Mouse (Mus musculus): ENCODE measurements at regions not wholly inside any gene's neighbourhood (a gene's known extent, or its start where the extent isn't known, plus 50 kb on each side); places are given as distances from the start of the nearest gene placed in this dataset.

DNA sequence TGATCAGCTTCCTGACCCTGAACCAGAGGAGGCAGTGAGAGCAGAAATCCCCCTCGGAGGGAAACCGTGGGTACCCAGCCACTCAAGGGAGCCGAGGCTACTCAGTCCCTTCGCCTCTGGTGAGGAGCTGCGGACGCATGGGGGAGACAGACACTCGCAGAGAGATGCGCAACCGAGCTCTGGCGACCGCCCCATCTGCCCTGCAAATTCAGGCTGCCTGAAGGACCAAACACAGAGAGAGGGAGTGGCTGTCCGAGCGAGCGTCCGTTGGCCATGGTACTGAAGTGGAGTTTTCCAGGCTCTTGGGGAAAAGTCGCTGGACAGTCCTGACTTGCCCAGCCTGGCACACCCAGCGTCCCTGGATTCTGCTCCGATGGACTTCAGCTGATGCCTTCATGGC, 95.2 kb downstream of the Mrm1 start:
- DNase-seq (ENCODE audit: extremely low spot score in 1 of 2, low spot score in 2 of 2), result peak; percentile 18 to 29

GRCm38 (mm10) chr11:84722658-84723201, 96.6 kb downstream of the Mrm1 start:
- no peak for TF ChIP-seq CTCF (IDR thresholded peaks at IDR 0.05)
- Histone ChIP-seq H3K4me3 (no peak overlapping the region), H3K27ac (no peak overlapping the region)
- DNase-seq (ENCODE audit: extremely low spot score in 1 of 2, low spot score in 2 of 2), result no peak
- intact Hi-C loops (cut with DNase I), result no loop called here

More for the DNA sequence above, 95.2 kb downstream of the Mrm1 start:
- peak; percentile 42 for TF ChIP-seq CTCF (IDR thresholded peaks at IDR 0.05)
- no peak overlapping the region for H3K27ac ChIP-seq
- intact Hi-C loops (cut with DNase I), result loop anchor here (1.0 kb wide), 1 partner anchor 70 kb away; no protein-coding TSS in a partner anchor
- H3K4me3 ChIP-seq, result no peak overlapping the region

DNA sequence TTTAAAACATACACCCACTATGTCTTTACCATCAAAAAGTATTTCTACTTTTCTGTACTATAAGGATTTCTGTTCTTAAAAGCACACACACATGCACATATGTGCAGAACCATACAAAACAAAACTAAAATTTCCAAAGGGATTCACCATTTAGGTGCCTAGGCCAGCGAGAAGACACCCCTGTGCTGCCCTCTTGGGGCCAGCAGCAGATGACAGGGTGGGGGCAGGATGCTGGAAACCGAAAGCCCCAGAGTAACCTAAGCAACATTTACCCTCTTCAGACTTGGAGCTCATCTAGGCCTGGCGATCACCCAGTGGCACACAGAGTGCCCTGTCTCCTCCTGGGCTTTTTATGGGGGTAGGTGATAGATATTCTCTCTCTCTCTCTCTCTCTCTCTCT, 97.3 kb downstream of the Mrm1 start:
- DNase-seq (ENCODE audit: extremely low spot score in 1 of 2, low spot score in 2 of 2), result no peak
- intact Hi-C loops (cut with DNase I), result no loop called here
- no peak overlapping the region for H3K4me3 ChIP-seq
- no peak overlapping the region for H3K27ac ChIP-seq
- peak; percentile 55 for TF ChIP-seq CTCF (IDR thresholded peaks at IDR 0.05)

DNA sequence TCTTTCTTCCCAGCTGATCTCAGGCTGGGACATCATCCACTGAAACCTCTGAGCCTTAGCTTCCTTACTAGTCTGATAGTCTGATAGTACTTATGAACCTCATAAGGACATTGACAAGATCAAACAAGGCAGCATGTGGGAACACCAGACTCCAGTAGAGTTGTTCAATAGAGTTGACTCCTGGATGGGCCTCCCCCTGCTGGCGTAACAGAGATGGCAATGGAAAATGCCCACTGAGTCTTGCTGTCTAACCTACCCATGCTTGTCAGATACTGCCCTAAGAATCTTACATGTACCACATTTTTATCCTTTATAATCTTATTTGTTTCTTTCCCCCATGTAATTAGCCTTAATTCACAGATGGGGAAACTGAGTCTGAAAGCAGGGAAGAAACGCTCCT, 98.2 kb downstream of the Mrm1 start:
- Histone ChIP-seq H3K27ac (no peak overlapping the region), H3K4me3 (no peak overlapping the region)
- intact Hi-C loops (cut with DNase I), result no loop called here
- no peak for DNase-seq (ENCODE audit: extremely low spot score in 1 of 2, low spot score in 2 of 2)
- TF ChIP-seq CTCF (IDR thresholded peaks at IDR 0.05), result peak; percentile 32

DNA sequence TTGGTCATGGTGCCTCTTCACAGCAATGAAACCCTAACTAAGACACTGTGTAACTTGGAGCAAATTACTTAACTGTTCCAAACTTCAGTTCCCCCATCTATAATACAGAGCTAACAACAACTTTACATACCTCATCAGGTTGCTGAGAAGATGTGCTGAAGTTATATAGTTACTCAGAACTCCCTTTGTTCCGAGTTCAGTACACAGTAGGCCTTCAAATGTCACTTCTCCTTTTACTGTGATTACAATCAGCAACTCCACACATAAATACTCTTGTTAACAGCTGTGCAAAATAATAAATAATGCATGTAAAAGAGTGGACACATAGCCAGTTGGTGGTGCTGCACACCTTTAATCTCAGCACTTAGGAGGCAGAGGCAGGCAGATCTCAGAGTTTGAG, 99.5 kb downstream of the Mrm1 start:
- DNase-seq (ENCODE audit: extremely low spot score in 1 of 2, low spot score in 2 of 2), result no peak
- H3K4me3 ChIP-seq, result no peak overlapping the region
- intact Hi-C loops (cut with DNase I), result no loop called here
- TF ChIP-seq CTCF (IDR thresholded peaks at IDR 0.05), result no peak
- no peak overlapping the region for H3K27ac ChIP-seq

GRCm38 (mm10) chr11:84712731-84713130, 106.6 kb downstream of the Mrm1 start:
- intact Hi-C loops (cut with DNase I), result no loop called here
- Histone ChIP-seq H3K27ac (no peak overlapping the region), H3K4me3 (no peak overlapping the region)
- TF ChIP-seq CTCF (IDR thresholded peaks at IDR 0.05), result no peak
- no peak for DNase-seq (ENCODE audit: extremely low spot score in 1 of 2, low spot score in 2 of 2)

GRCm38 (mm10) chr11:84711886-84712285, 107.4 kb downstream of the Mrm1 start:
- H3K27ac ChIP-seq, result no peak overlapping the region
- no peak for DNase-seq (ENCODE audit: extremely low spot score in 1 of 2, low spot score in 2 of 2)
- no peak for TF ChIP-seq CTCF (IDR thresholded peaks at IDR 0.05)
- intact Hi-C loops (cut with DNase I), result no loop called here
- H3K4me3 ChIP-seq, result no peak overlapping the region

DNA sequence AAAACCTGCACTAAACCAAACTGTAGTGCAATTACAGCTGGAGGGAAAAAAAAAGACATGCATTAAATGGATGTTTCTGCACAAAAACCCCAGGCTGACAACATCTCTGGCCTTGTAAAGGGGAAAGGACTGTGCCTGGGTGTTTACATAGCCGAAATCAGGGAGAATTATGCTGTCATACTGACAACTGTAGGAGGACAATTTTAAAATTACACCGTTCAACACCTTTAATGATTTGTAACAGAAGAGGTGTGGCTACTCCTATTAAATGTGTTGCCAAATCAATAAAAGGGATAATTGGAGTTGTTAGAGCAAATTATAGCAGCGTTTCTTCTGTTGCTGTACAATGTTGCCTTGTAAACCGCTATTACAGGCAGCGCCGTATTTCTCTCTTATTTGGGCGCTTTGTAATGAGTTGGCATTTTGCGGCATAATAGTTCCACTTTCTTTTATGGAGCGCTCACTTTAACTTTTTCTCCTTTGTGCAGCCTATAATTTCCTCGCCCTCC, 111.0 kb downstream of the Mrm1 start:
- intact Hi-C loops (cut with DNase I), result no loop called here
- Histone ChIP-seq H3K27ac (no peak overlapping the region), H3K4me3 (no peak overlapping the region)
- no peak for DNase-seq (ENCODE audit: extremely low spot score in 1 of 2, low spot score in 2 of 2)
- no peak for TF ChIP-seq CTCF (IDR thresholded peaks at IDR 0.05)

DNA sequence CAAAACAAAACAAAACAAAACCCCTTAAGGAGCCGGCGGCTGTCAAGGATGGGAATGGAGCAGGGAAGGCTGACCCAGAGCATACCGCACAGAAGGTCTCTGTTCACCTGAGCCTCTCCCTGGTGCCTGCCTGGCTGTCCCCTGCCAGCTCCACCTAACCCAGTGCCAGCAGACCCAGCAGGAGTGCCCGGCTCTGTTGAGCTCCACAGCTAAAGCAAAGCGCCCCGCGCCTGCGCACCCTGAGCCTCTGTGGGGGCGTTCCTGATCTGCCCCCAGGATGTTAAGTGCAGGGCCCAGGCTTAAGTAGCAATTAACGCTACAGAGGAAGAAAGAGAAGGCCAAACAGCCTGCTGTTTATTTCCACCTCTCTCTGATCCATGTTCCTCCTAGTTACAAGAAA, 111.5 kb downstream of the Mrm1 start:
- Histone ChIP-seq H3K27ac (no peak overlapping the region), H3K4me3 (no peak overlapping the region)
- DNase-seq (ENCODE audit: extremely low spot score in 1 of 2, low spot score in 2 of 2), result peak in 1 of 2 experiments; percentile 20
- intact Hi-C loops (cut with DNase I), result no loop called here
- no peak for TF ChIP-seq CTCF (IDR thresholded peaks at IDR 0.05)

DNA sequence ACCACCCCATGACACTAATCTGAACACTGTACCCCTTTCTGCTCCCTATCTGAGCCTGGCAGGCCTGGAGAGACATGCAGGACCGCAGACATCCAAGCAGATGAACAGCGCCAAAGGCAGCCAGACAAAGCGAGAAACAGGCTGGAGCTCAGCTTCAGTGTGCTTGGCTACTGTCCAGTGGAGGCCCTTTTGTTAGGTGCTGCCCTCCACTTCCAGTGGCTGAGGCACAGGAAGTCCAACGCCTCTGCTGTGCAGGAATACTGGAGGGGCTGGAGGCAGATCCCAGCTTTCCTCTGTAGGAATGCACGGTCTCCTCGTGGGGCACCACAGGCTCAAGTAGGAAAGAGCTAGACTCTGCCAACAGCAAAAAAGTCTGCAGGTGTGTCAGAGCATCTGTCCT, 112.6 kb downstream of the Mrm1 start:
- Histone ChIP-seq H3K27ac (no peak overlapping the region), H3K4me3 (no peak overlapping the region)
- TF ChIP-seq CTCF (IDR thresholded peaks at IDR 0.05), result no peak
- intact Hi-C loops (cut with DNase I), result no loop called here
- no peak for DNase-seq (ENCODE audit: extremely low spot score in 1 of 2, low spot score in 2 of 2)

- no peak for TF ChIP-seq CTCF (IDR thresholded peaks at IDR 0.05)
- intact Hi-C loops (cut with DNase I), result no loop called here
- Histone ChIP-seq H3K27ac (no peak overlapping the region), H3K4me3 (no peak overlapping the region)
- DNase-seq (ENCODE audit: extremely low spot score in 1 of 2, low spot score in 2 of 2), result no peak
Observed at GRCm38 (mm10) chr11:84701319-84702175, 117.8 kb downstream of the Mrm1 start.

GRCm38 (mm10) chr11:84697521-84697920, 121.8 kb downstream of the Mrm1 start:
- H3K4me3 ChIP-seq, result no peak overlapping the region
- intact Hi-C loops (cut with DNase I), result loop anchor here (2.0 kb wide), 1 partner anchor 63 kb away; no protein-coding TSS in a partner anchor
- peak; percentile 54 to 79 for DNase-seq (ENCODE audit: extremely low spot score in 1 of 2, low spot score in 2 of 2)
- no peak; the same call in 1 of the 2 replicates for TF ChIP-seq CTCF (IDR thresholded peaks at IDR 0.05)
- H3K27ac ChIP-seq, result no peak overlapping the region

Measured in left cerebral cortex, adult 2 months (tissue).